Mouse (Mus musculus) lung, adult 2 months (tissue): Measurements from ENCODE around the gene Olfr704. TPM values are rescaled to one million over a fixed set of nuclear protein-coding genes. Genes with fewer than 3 reads are reported as not detected.
"Not testable (repeated sequence)": the region's sequence is repeated elsewhere in the genome, so short reads cannot be mapped to it uniquely, and the experiment has no call there.

ENCODE experiments used
- DNase-seq: peaks from one replicate; pipeline ENCODE4 v3.0.0; 2022
- H3K4me1 ChIP-seq: fragments of 200-500 bp; 2 replicates; pipeline ENCODE4 v1.6.1; 2011; ENCODE audit warnings: low read length; ENCODE audit not compliant: control insufficient read depth, insufficient read depth
- H3K4me3 ChIP-seq: fragments of 200-500 bp; replicated peaks from 2 replicates; pipeline ENCODE3; 2011; ENCODE audit warnings: low read depth, mild to moderate bottlenecking, control low read depth, low read length; ENCODE audit errors: extremely low read depth
- CTCF ChIP-seq: fragments of 200-500 bp; IDR thresholded peaks from 2 replicates; pipeline ENCODE4 v1.5.1; 2011; ENCODE audit warnings: mild to moderate bottlenecking, low read length, control low read depth; ENCODE audit not compliant: insufficient read depth
- POLR2A ChIP-seq: fragments of 200-500 bp; IDR thresholded peaks from 2 replicates; pipeline ENCODE4 v1.6.1; 2011; ENCODE audit warnings: low read depth, mild to moderate bottlenecking, control low read depth, low read length, borderline replicate concordance; ENCODE audit errors: extremely low read depth
- WGBS: fragments of 180-500 bp; shearing (Covaris S2); methylation state at CpG from one replicate; pipeline ENCODE4 v1.1.7; 2018; 5-methylcytosine and 5-hydroxymethylcytosine counted together
- polyA plus RNA-seq: library from polyadenylated mRNA; depleted of rRNA; stranded (reverse); fragments of >200 nt; gene quantifications from 2 replicates; pipeline ENCODE4 v1.2.3, GENCODE M21; 2012; rRNA removed

Gene Olfr704
- not detected in 2 replicates for polyA plus RNA-seq

DNA sequence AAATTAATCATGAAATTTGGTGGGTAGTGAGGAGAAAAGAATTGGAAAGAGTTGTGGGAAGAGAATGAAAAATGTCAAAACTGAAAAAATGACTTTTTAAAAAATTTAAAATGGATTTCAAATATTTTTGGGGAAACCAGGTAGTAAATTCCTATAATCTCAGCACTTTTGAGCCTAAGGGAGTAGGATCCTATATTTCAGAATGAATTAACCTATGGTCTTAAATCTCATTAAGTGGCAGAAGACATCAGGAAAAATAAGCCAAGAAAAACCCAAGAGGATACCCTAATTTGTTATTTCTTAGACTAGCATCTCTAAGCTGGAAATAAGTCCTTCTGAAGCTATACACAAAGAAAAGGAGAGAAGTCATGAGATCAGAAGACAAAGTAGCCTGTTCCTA lies at the start of gene Olfr704:
Gene Olfr704, plus strand, starts transcription at position 301 of the 400 bp plus-strand sequence.
- H3K4me3 ChIP-seq, result no peak within 1 kb of the TSS
- DNase-seq, result no peak
- no peaks in the 10 kb centered on the region for H3K4me1 ChIP-seq
- TF ChIP-seq POLR2A, result no peak
- no peak for TF ChIP-seq CTCF

DNA sequence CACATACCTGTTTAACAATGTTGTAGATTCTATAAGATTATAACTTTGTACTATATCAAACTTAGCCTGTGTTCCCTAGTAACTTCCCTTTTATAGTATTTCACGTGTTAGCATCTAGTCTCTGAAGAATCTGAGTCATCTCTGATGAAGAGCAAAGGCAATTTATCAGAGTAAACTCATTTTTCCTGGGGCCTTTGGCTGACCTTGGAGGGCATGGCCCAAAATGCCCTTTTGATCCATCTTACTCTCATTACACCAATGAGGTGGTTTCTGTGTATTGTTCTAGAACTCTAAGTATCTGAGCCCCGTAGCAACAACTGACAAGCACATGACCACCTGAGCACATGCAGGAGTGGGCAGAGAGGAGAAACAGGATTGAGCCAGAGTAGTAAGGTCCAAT lies 49.2 kb upstream of the Olfr704 start, which contains the start of gene Olfr701:
Gene Olfr701, plus strand, starts transcription at position 301 of the 400 bp plus-strand sequence.
- H3K4me3 ChIP-seq, result no peak within 1 kb of the TSS
- no peak for DNase-seq
- WGBS, result 55% methylated on average over 2 of the region's 2 CpGs
- H3K4me1 ChIP-seq, result no peaks in the 10 kb centered on the region
- TF ChIP-seq POLR2A (no peak), CTCF (no peak)

DNA sequence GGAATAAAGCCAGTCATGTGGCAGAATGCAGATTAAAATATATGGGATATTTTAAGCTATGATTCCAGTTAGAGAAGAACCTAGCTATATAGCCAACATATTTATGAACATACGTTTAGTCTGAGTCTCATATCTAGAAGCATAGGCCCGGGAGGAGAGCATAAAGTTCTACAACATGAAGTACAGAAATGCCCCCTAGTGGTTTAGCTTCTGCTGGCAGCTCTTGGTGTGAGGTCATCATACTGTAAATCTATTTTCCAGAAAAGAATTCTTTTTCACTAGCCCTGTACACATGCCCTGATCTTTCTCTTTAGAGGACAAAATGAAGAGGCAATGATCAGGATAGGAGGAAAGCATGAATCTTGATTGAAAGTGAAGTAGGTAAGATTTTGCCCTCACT lies 47.2 kb upstream of the Olfr704 start:
- TF ChIP-seq POLR2A (no peak), CTCF (no peak)
- 30% methylated on average over 2 of the region's 2 CpGs for WGBS
- DNase-seq, result no peak
- H3K4me1 ChIP-seq, result no peaks in the 10 kb centered on the region
- no peak overlapping the region for H3K4me3 ChIP-seq

DNA sequence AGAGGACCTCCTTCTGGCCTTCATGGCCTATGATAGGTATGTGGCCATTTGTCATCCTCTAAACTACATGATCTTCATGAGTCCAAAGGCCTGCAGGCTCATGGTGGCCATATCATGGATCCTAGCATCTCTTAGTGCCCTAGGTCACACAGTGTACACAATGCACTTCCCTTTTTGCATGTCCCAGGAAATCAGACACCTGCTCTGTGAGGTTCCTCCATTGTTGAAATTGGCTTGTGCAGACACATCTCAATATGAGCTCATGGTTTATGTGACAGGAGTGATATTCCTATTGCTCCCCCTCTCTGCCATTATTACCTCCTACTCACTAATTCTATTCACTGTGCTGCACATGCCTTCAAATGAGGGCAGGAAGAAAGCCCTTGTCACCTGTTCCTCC lies 44.6 kb upstream of the Olfr704 start:
- no peak for TF ChIP-seq CTCF
- no peak for TF ChIP-seq POLR2A
- H3K4me3 ChIP-seq, result no peak overlapping the region
- H3K4me1 ChIP-seq, result no peaks in the 10 kb centered on the region
- DNase-seq, result no peak

DNA sequence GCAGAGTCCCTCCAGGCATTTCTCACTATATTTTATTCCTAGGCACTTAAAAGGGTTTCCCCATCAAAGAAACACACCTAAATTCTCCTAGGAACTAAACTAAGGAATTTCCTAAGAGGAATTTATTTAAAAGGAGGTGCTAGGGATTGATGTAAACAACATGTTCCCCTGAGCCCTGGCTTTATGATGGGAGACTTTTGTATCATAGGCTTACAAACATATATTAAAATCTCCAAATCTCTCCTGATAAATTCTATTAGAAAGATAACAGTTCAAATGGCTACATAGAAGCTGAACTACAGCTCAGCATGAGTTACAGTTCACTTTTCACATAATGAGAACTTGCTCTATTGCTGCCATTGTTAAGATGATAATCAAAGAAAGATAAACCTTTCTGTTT lies 29.2 kb upstream of the Olfr704 start, which contains the start of gene Olfr702:
Gene Olfr702, minus strand, starts transcription at position 101 of the 400 bp plus-strand sequence.
- DNase-seq, result no peak
- no peak within 1 kb of the TSS for H3K4me3 ChIP-seq
- no peaks in the 10 kb centered on the region for H3K4me1 ChIP-seq
- TF ChIP-seq POLR2A (no peak), CTCF (no peak)

DNA sequence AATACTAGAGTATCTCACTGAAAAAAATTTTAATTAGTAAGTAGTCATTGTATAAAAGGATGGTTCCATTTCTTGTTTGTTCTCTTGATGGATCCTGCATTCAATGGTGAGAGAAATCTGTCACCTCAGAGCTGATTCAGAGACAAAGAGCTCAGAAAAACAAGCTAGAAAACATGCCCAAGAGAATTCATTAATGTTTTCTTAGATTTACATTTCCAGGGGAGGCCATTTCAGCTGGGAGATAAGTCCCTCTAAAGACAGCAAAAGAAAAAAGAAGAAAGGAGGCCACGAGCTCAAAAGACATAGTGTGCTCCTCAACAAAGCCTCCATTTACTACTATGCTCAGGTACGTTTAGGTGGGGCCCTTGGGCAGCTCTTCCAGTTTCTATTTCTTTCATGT lies 19.9 kb upstream of the Olfr704 start, which contains the start of gene Olfr703:
Gene Olfr703, plus strand, starts transcription at position 301 of the 400 bp plus-strand sequence.
- no peak for DNase-seq
- TF ChIP-seq CTCF, result no peak
- no peak for TF ChIP-seq POLR2A
- Histone ChIP-seq H3K4me3 (no peak within 1 kb of the TSS), H3K4me1 (no peaks in the 10 kb centered on the region)
- 44% methylated on average over 2 of the region's 2 CpGs for WGBS

DNA sequence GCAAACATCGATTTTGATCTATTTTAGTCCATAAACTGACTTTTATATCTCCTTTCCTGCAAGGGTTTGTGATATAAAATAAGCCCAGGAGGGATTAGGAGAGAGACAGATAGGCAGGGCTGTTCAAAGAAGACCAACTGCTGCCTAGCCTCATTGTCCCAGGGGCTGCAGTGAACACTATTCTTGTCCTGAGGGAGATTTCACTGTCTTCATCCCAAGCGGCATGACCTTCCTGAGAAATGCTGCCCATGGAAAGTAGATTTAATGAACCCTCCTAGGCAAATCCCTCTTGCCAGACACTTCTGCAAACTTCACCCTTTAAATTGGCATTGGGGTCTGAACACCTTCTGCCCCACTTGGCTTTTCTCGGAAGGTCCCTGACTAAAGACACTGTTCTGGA lies 13.8 kb downstream of the Olfr704 start, which contains the start of gene Olfr705:
Gene Olfr705, minus strand, starts transcription at position 101 of the 400 bp plus-strand sequence.
- 68% methylated on average over 3 of the region's 3 CpGs for WGBS
- no peak for DNase-seq
- H3K4me1 ChIP-seq, result no peaks in the 10 kb centered on the region
- no peak for TF ChIP-seq POLR2A
- TF ChIP-seq CTCF, result no peak
- H3K4me3 ChIP-seq, result no peak within 1 kb of the TSS

DNA sequence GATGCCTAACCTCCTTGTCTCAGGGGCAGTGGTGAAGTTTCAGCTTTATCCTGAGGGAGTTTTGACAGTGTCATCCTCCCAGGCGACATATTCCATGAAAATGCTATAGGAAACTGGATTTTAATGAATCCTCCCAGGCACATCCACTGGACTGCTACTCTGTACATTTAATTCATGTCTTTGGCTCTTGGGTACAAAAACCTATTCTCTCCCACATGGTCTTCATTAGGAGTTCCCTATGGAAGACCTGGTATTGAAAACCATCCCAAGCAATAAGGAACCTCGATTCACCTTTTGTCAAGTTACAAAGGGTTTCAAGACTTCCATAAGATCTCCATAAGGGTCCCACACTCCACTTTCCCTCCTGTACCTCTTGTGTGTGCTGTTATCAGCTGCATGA lies 25.1 kb downstream of the Olfr704 start, which contains the start of gene Olfr706:
Gene Olfr706, minus strand, starts transcription at position 101 of the 400 bp plus-strand sequence.
- WGBS, result 64% methylated on average over 2 of the region's 2 CpGs
- Histone ChIP-seq H3K4me3 (no peak within 1 kb of the TSS), H3K4me1 (no peaks in the 10 kb centered on the region)
- TF ChIP-seq POLR2A, result no peak
- TF ChIP-seq CTCF, result no peak
- DNase-seq, result no peak

DNA sequence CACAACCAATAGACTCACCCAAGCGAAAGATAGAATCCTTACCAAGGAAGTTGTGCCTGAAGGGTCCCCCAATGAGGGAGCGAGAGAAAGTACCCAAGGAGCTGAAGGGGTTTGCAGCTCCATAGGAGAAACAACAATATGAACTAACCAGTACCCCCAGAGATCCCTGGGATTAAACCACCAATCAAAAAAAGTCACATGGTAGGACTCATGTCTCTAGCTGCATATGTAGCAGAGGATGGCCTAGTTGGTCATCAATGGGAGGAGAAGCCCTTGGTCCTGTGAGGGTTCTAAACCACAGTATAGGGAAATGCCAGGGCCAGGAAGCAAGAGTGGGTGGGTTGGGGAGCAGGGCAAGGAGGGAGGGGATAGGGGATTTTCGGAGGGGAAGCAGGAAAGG lies 38.2 kb downstream of the Olfr704 start, which contains the start of gene Olfr707:
Gene Olfr707, minus strand, starts transcription at position 101 of the 400 bp plus-strand sequence.
- WGBS, result 75% methylated on average over 3 of the region's 3 CpGs
- not testable (repeated sequence) for DNase-seq, H3K4me1 ChIP-seq, H3K4me3 ChIP-seq

DNA sequence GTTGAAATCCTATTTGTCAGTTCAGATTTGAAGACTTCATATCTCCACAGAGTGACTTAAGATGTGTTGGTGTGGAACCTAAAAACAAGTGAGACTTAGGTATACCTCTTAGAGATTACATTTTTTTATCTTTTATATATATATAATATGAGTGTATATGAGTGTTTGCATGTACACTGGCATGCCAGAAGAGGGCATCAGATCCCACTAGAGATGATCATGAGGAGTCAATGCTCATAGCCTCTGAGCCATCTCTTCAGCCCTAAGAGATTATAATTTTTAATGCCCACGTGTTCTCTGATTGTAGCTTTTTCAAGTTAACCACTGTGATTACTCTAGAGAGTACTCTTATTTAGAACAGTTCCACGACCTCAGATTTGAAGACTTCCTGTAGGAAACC lies 44.7 kb downstream of the Olfr704 start, which contains the start of gene Olfr1532-ps1:
Gene Olfr1532-ps1, plus strand, starts transcription at position 326 of the 400 bp plus-strand sequence.
- no peak within 1 kb of the TSS for H3K4me3 ChIP-seq

More for the DNA sequence above, 44.7 kb downstream of the Olfr704 start, which contains the start of gene Olfr1532-ps1:
- no peak for TF ChIP-seq CTCF
- no peak for TF ChIP-seq POLR2A
- WGBS, result 50% methylated on average over 2 of the region's 2 CpGs
- no peak for DNase-seq
- H3K4me1 ChIP-seq, result no peaks in the 10 kb centered on the region

Other genes starting within 250 kb of the Olfr704 start
- not detected in 2 replicates for gene Olfr693, start 182.6 kb upstream of the Olfr704 start, polyA plus RNA-seq
- not detected in 2 replicates for gene Olfr694, start 171.4 kb upstream of the Olfr704 start, polyA plus RNA-seq
- gene Olfr695, start 146.8 kb upstream of the Olfr704 start, polyA plus RNA-seq, result not detected in 2 replicates
- not detected in 2 replicates for gene Olfr697, start 120.7 kb upstream of the Olfr704 start, polyA plus RNA-seq
- gene Olfr698, start 107.8 kb upstream of the Olfr704 start, polyA plus RNA-seq, result not detected in 2 replicates
- not detected in 2 replicates for gene Olfr699, start 70.0 kb upstream of the Olfr704 start, polyA plus RNA-seq
- not detected in 2 replicates for gene Olfr700, start 54.4 kb upstream of the Olfr704 start, polyA plus RNA-seq
- not detected in 2 replicates for gene Olfr701, start 49.1 kb upstream of the Olfr704 start, polyA plus RNA-seq
- gene Olfr702, start 29.3 kb upstream of the Olfr704 start, polyA plus RNA-seq, result not detected in 2 replicates
- not detected in 2 replicates for gene Olfr703, start 19.8 kb upstream of the Olfr704 start, polyA plus RNA-seq
- not detected in 2 replicates for gene Olfr705, start 13.7 kb downstream of the Olfr704 start, polyA plus RNA-seq
- not detected in 2 replicates for gene Olfr706, start 25.0 kb downstream of the Olfr704 start, polyA plus RNA-seq
- not detected in 2 replicates for gene Olfr707, start 38.1 kb downstream of the Olfr704 start, polyA plus RNA-seq
- not detected in 2 replicates for gene Olfr1532-ps1, start 44.8 kb downstream of the Olfr704 start, polyA plus RNA-seq
- not detected in 2 replicates for gene Olfr709-ps1, start 69.0 kb downstream of the Olfr704 start, polyA plus RNA-seq
- gene Olfr710, start 85.1 kb downstream of the Olfr704 start, polyA plus RNA-seq, result not detected in 2 replicates
- gene Olfr6, start 100.8 kb downstream of the Olfr704 start, polyA plus RNA-seq, result not detected in 2 replicates
- gene Olfr711, start 112.3 kb downstream of the Olfr704 start, polyA plus RNA-seq, result not detected in 2 replicates
- not detected in 2 replicates for gene Olfr2, start 142.9 kb downstream of the Olfr704 start, polyA plus RNA-seq
- not detected in 2 replicates for gene Olfr713, start 168.0 kb downstream of the Olfr704 start, polyA plus RNA-seq
- not detected in 2 replicates for gene Olfr714, start 207.8 kb downstream of the Olfr704 start, polyA plus RNA-seq
- not detected in 2 replicates for gene Olfr17, start 230.0 kb downstream of the Olfr704 start, polyA plus RNA-seq
- gene Olfr715b, start 247.2 kb downstream of the Olfr704 start, polyA plus RNA-seq, result not detected in 2 replicates